Mouse (Mus musculus): ENCODE results near the gene Hexb. TPM values are rescaled to one million over a fixed set of nuclear protein-coding genes. Genes with fewer than 3 reads are reported as not detected.

Gene Hexb
- 25.8 and 26.1 TPM in 2 replicates for polyA plus RNA-seq (2014; fragmentation: Nextera tagmentation; extraction: Ambion mirVana)

DNA sequence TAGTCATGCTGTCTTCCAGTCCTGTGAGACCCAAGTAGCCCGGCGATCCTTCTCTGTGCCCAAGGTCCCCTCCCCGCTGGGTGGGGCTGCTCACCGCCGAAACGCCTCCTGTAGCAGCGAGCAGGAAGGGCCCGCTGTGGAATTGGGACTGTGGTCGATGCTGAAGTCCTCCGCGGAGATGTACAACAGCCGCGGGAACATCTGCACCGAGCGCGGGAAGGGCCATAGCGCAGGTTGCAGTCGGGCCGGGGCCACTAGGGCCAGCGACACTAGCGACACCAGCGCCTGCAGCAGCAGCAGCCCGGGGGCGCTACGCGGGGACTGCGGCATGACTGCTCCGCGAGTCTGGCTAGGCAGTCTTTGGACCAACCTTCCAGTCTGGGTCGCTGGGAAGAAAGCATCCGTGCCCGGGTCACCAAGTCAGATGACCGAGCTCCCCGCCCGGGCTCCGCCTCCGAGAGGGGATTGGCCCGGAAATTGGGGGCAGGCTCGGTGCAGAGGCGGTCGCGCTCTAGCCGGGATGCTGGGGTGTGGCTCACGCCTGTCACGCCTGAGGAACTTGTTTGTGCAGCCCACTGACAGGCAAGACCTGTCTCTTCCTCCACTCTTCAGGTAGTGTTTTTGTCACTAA is at the start of gene Hexb:
Hexb (minus strand) TSS at position 426 of the 631 bp plus-strand sequence.
- peak within 1 kb of the TSS; percentile 93 for H3K4me2 ChIP-seq
- no peaks in the 10 kb centered on the region for H3K36me3 ChIP-seq (ENCODE audit: control insufficient read depth, insufficient read depth, low read length)
- H3K27me3 ChIP-seq (ENCODE audit: control insufficient read depth, insufficient read depth, low read length), result no peaks in the 10 kb centered on the region; the same call in 1 of the 2 replicates
- H3K9ac ChIP-seq (ENCODE audit: low read length), result peak within 1 kb of the TSS; percentile 77
- H3K9me3 ChIP-seq (ENCODE audit: control insufficient read depth, low read length), result no peaks in the 10 kb centered on the region
- no peaks in the 10 kb centered on the region for H3K4me1 ChIP-seq (ENCODE audit: control insufficient read depth, insufficient read depth, low read length)
- ATAC-seq (ENCODE audit: low FRiP score) (peak; percentile 96), DNase-seq (ENCODE audit: low spot score, missing footprints) (peak; percentile 97)
- peak within 1 kb of the TSS; percentile 60 for H3K4me3 ChIP-seq (ENCODE audit: low read depth, low read length)
- H3K27ac ChIP-seq (ENCODE audit: low read depth, low read length), result 0 out of 2 replicates have a peak within 1 kb of the TSS, but pooled peaks have one; percentile 3
- WGBS, result under 1% methylated on average over 45 of the region's 45 CpGs

DNA sequence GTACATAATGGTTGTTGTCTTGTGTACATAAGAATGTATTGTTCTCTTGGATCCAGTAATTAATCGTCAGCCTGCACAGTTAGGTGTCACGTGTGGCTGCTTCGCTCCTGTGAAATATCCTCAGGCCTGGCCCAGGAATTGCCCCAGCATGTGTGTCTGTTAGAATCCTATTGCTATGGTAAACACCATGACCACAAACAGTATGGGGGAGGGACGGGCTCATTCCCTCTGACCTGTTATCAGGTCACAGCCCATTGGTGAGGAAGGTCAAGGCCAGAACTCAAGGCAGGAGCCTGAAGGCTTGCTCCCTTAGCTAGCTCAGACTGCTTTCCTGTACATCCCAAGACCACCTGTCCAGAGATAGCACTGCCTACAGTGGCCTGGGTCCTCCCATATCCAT is 49.6 kb upstream of the Hexb start:
- ATAC-seq (ENCODE audit: low FRiP score), result no peak
- Histone ChIP-seq H3K36me3 (ENCODE audit: control insufficient read depth, insufficient read depth, low read length) (peaks cover 33% of the 10 kb centered on the region), H3K27me3 (ENCODE audit: control insufficient read depth, insufficient read depth, low read length) (peaks cover 2% of the 10 kb centered on the region; the same call in 1 of the 2 replicates), H3K27ac (ENCODE audit: low read depth, low read length) (no peak overlapping the region), H3K4me3 (ENCODE audit: low read depth, low read length) (no peak overlapping the region), H3K4me1 (ENCODE audit: control insufficient read depth, insufficient read depth, low read length) (peaks cover 87% of the 10 kb centered on the region), H3K4me2 (no peak overlapping the region), H3K9ac (ENCODE audit: low read length) (no peak overlapping the region), H3K9me3 (ENCODE audit: control insufficient read depth, low read length) (no peaks in the 10 kb centered on the region)
- DNase-seq (ENCODE audit: low spot score, missing footprints), result no peak
- WGBS, result 82% methylated on average over 4 of the region's 4 CpGs

DNA sequence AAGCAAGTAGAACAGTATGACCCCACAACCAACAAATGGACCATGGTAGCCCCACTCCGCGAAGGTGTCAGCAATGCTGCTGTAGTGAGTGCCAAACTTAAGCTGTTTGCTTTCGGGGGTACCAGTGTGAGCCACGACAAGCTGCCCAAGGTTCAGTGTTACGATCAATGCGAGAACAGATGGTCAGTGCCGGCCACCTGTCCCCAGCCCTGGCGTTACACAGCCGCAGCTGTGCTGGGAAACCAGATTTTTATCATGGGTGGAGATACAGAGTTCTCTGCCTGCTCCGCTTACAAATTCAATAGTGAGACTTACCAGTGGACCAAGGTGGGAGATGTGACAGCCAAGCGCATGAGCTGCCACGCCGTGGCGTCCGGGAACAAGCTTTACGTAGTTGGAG is 48.1 kb upstream of the Hexb start:
- DNase-seq (ENCODE audit: low spot score, missing footprints), result no peak
- Histone ChIP-seq H3K4me1 (ENCODE audit: control insufficient read depth, insufficient read depth, low read length) (peaks cover 73% of the 10 kb centered on the region), H3K27me3 (ENCODE audit: control insufficient read depth, insufficient read depth, low read length) (peaks cover 2% of the 10 kb centered on the region; the same call in 1 of the 2 replicates), H3K27ac (ENCODE audit: low read depth, low read length) (no peak overlapping the region), H3K4me3 (ENCODE audit: low read depth, low read length) (no peak overlapping the region), H3K36me3 (ENCODE audit: control insufficient read depth, insufficient read depth, low read length) (peaks cover 33% of the 10 kb centered on the region), H3K9me3 (ENCODE audit: control insufficient read depth, low read length) (no peaks in the 10 kb centered on the region), H3K4me2 (no peak overlapping the region), H3K9ac (ENCODE audit: low read length) (no peak overlapping the region)
- WGBS, result 86% methylated on average over 16 of the region's 16 CpGs
- ATAC-seq (ENCODE audit: low FRiP score), result no peak

DNA sequence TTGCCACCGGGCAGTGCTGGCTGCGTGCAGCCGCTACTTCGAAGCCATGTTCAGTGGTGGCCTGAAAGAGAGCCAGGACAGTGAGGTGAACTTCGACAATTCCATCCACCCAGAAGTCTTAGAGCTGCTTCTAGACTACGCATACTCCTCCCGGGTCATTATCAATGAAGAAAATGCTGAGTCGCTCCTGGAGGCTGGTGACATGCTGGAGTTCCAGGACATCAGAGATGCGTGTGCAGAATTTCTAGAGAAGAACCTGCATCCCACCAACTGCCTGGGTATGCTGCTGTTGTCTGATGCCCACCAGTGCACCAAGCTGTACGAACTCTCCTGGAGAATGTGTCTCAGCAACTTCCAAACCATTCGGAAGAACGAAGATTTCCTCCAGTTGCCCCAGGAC is 47.0 kb upstream of the Hexb start:
- no peak overlapping the region for H3K27ac ChIP-seq (ENCODE audit: low read depth, low read length)
- H3K9me3 ChIP-seq (ENCODE audit: control insufficient read depth, low read length), result no peaks in the 10 kb centered on the region
- H3K9ac ChIP-seq (ENCODE audit: low read length), result no peak overlapping the region
- H3K4me1 ChIP-seq (ENCODE audit: control insufficient read depth, insufficient read depth, low read length), result peaks cover 66% of the 10 kb centered on the region
- no peak for ATAC-seq (ENCODE audit: low FRiP score)
- 93% methylated on average over 12 of the region's 12 CpGs for WGBS
- peak; percentile 75 for DNase-seq (ENCODE audit: low spot score, missing footprints)
- no peak overlapping the region for H3K4me2 ChIP-seq
- peaks cover 2% of the 10 kb centered on the region; the same call in 1 of the 2 replicates for H3K27me3 ChIP-seq (ENCODE audit: control insufficient read depth, insufficient read depth, low read length)
- H3K36me3 ChIP-seq (ENCODE audit: control insufficient read depth, insufficient read depth, low read length), result peaks cover 29% of the 10 kb centered on the region
- no peak overlapping the region for H3K4me3 ChIP-seq (ENCODE audit: low read depth, low read length)

DNA sequence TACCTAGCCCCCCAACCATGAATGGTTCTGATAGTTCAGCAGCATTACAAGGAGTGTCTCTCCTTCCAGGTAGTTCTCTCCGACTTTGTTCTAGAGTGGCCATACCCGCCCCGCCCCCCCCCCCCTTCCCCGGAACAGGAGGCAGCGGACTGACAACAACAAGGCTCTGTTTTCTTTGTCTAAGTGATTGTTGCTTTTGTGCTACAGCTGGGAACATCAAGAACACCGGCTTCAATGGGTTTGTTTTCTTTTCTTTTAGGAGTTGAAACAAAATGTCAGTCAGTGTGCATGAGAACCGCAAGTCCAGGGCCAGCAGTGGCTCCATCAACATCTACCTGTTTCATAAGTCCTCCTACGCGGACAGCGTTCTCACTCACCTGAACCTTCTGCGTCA is 46.6 kb upstream of the Hexb start:
- Histone ChIP-seq H3K9ac (ENCODE audit: low read length) (peak overlapping the region; percentile 85; the same call in 1 of the 2 replicates), H3K4me3 (ENCODE audit: low read depth, low read length) (peak overlapping the region; percentile 81), H3K4me1 (ENCODE audit: control insufficient read depth, insufficient read depth, low read length) (peaks cover 65% of the 10 kb centered on the region), H3K36me3 (ENCODE audit: control insufficient read depth, insufficient read depth, low read length) (peaks cover 29% of the 10 kb centered on the region), H3K4me2 (peak overlapping the region; percentile 91), H3K9me3 (ENCODE audit: control insufficient read depth, low read length) (no peaks in the 10 kb centered on the region), H3K27me3 (ENCODE audit: control insufficient read depth, insufficient read depth, low read length) (peaks cover 2% of the 10 kb centered on the region; the same call in 1 of the 2 replicates), H3K27ac (ENCODE audit: low read depth, low read length) (no peak overlapping the region)
- DNase-seq (ENCODE audit: low spot score, missing footprints) (no peak), ATAC-seq (ENCODE audit: low FRiP score) (no peak)
- 56% methylated on average over 11 of the region's 11 CpGs for WGBS

DNA sequence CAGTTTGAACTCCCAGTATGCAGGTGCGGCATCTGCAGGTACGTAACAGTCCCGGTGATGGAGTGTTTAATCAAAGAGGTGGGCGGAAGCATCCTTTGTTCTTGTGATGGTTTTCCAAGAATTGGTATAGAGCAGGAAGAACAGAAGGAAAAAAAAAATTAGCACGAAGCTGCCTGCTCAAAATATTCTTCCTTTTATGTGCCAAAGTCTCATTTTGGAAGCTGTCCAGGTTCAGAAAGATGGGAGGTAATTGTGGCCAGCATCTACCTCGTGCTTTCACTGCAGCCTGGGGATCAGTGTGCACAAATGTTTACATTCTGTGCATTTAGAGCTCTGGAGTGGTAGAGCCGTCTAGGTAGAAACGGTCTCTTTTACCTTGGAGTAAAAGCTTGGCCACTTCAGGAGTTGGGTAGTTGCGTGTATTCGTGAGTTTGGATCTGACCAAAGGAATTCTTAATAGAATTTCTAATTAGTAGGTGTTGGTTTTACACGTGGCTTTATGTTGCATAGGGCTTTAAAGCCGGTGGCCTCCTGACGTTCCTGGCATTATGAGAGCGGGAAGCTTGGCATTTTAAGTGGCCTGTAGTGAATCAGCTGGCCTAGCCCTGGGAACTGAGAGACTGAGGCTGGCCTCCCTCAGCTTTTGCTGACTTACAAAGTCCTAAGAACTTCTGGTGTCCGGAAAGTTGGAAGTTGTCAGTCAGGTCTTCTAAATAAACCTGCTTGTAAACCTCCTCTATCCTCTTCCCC is 46.0 kb upstream of the Hexb start:
- Histone ChIP-seq H3K4me2 (peak overlapping the region; percentile 91), H3K4me1 (ENCODE audit: control insufficient read depth, insufficient read depth, low read length) (peaks cover 65% of the 10 kb centered on the region)
- ATAC-seq (ENCODE audit: low FRiP score), result no peak

DNA sequence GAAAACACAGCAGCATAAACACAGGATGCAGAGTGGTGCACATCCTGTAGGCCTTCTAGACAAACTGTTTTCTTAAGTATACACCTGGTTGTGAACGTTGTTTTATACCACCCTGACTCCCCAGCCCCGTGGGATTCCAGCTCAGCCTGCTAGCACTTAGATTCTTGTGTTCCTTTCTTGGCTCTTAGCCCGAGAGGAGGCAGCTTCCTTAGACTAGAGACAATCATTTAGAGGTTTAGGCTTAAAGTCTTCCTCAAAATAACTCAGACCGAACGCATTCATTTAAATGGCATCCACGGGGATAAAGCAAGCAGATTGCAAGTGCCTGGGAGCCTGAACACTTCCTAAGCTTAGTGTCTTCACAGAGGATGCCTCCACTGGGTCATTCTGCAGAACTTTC is 44.6 kb upstream of the Hexb start:
- WGBS, result 3% methylated on average over 6 of the region's 6 CpGs
- Histone ChIP-seq H3K36me3 (ENCODE audit: control insufficient read depth, insufficient read depth, low read length) (peaks cover 23% of the 10 kb centered on the region), H3K4me1 (ENCODE audit: control insufficient read depth, insufficient read depth, low read length) (peaks cover 56% of the 10 kb centered on the region), H3K27ac (ENCODE audit: low read depth, low read length) (no peak overlapping the region), H3K9me3 (ENCODE audit: control insufficient read depth, low read length) (no peaks in the 10 kb centered on the region), H3K27me3 (ENCODE audit: control insufficient read depth, insufficient read depth, low read length) (peaks cover 7% of the 10 kb centered on the region; the same call in 1 of the 2 replicates), H3K4me3 (ENCODE audit: low read depth, low read length) (peak overlapping the region; percentile 81), H3K9ac (ENCODE audit: low read length) (peak overlapping the region; percentile 85), H3K4me2 (peak overlapping the region; percentile 91)
- ATAC-seq (ENCODE audit: low FRiP score), result no peak
- DNase-seq (ENCODE audit: low spot score, missing footprints), result no peak

More for the DNA sequence above, 46.0 kb upstream of the Hexb start:
- H3K27ac ChIP-seq (ENCODE audit: low read depth, low read length), result no peak overlapping the region
- no peak for DNase-seq (ENCODE audit: low spot score, missing footprints)
- peaks cover 28% of the 10 kb centered on the region for H3K36me3 ChIP-seq (ENCODE audit: control insufficient read depth, insufficient read depth, low read length)
- peak overlapping the region; percentile 81 for H3K4me3 ChIP-seq (ENCODE audit: low read depth, low read length)
- H3K27me3 ChIP-seq (ENCODE audit: control insufficient read depth, insufficient read depth, low read length), result peaks cover 2% of the 10 kb centered on the region; the same call in 1 of the 2 replicates
- H3K9me3 ChIP-seq (ENCODE audit: control insufficient read depth, low read length), result no peaks in the 10 kb centered on the region
- WGBS, result 43% methylated on average over 15 of the region's 15 CpGs
- H3K9ac ChIP-seq (ENCODE audit: low read length), result peak overlapping the region; percentile 85

DNA sequence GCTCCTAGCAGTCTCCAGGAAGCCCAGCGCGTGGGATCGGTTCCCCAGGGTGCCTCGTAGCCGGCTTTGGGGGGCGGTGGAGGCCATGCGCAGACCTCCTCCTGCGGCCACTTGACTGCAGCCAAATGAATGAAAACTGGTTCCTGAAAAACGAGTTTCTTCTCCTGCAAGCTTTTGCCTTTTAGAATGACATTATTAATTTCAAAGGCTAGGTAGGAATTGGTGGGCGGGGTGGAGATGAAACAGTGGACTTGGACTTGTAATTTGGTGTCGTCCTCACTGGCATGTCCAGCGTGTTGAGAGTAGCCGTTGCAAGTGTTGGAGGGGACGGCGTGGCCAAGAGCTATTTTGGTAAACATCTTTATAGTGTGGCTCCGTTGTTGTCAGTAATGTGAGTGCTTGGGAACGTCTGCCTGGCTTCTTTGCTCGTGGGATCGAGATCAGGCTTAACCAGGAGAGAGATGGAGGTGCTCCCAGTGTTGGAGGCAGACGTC is 43.7 kb upstream of the Hexb start:
- Histone ChIP-seq H3K4me2 (peak overlapping the region; percentile 91), H3K9ac (ENCODE audit: low read length) (peak overlapping the region; percentile 85), H3K27me3 (ENCODE audit: control insufficient read depth, insufficient read depth, low read length) (peaks cover 7% of the 10 kb centered on the region; the same call in 1 of the 2 replicates), H3K4me3 (ENCODE audit: low read depth, low read length) (peak overlapping the region; percentile 81), H3K36me3 (ENCODE audit: control insufficient read depth, insufficient read depth, low read length) (peaks cover 19% of the 10 kb centered on the region), H3K4me1 (ENCODE audit: control insufficient read depth, insufficient read depth, low read length) (peaks cover 50% of the 10 kb centered on the region), H3K9me3 (ENCODE audit: control insufficient read depth, low read length) (no peaks in the 10 kb centered on the region), H3K27ac (ENCODE audit: low read depth, low read length) (peak overlapping the region; percentile 97; the same call in 1 of the 2 replicates)
- ATAC-seq (ENCODE audit: low FRiP score) (no peak), DNase-seq (ENCODE audit: low spot score, missing footprints) (no peak)
- WGBS, result 0% methylated on average over 20 of the region's 20 CpGs
